Mouse (Mus musculus) gastrocnemius, postnatal 25 days (tissue): ENCODE measurements at regions not wholly inside any gene's neighbourhood (a gene's known extent, or its start where the extent isn't known, plus 50 kb on each side); places are given as distances from the start of the nearest gene placed in this dataset.

ENCODE experiments used
- DNase-seq: peaks from one replicate; pipeline ENCODE4 v3.0.0; 2022

GRCm38 (mm10) chr6:101482635-101483465 lies 105.2 kb upstream of the Pdzrn3 start:
- peak; percentile 58 for DNase-seq

GRCm38 (mm10) chr6:101473956-101474355 lies 96.3 kb upstream of the Pdzrn3 start:
- no peak for DNase-seq

GRCm38 (mm10) chr6:101473257-101473925 lies 95.7 kb upstream of the Pdzrn3 start:
- DNase-seq = peak; percentile 59

DNA sequence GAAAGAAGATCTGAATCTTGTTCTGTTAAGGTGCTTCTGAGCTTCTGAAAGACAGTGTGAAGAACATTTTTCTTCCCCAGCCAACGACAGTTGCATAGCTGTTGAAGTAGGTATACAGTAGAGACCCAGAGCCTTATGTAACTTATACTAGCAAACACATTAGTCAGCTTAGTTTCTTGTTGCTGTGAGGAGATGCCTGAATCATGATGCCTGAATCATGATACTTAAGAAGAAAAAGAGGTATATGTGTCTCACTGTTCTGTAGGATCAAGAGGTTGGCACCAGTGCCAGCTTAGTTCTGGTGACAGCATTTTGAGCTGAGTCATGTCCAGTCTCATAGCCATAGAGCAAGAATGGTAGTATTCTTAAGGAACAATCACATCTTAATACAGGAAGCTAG lies 87.2 kb upstream of the Pdzrn3 start:
- DNase-seq = no peak

- DNase-seq = no peak
Observed at GRCm38 (mm10) chr6:101463812-101464320, 86.2 kb upstream of the Pdzrn3 start.

DNA sequence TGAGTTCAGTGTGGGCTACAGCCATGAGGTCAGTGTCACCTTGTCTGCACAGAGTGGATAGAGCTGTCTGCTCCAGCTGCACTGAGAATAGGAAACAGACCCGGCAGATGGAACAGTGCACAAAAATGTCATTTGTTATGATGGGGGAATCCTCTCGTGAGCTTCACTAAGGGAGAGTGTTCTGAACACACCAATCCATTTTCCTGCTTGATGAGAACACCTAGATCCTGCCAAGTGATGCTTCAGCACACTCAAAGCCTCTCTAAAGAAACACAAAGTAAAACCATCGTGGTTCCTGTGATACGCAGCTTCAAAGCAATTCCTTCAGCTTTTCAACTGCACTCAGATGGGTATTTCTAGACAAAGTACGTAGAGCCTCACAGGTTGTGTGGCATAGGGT lies 69.0 kb upstream of the Pdzrn3 start:
- DNase-seq = no peak

GRCm38 (mm10) chr6:101446316-101446715 lies 68.6 kb upstream of the Pdzrn3 start:
- no peak for DNase-seq

GRCm38 (mm10) chr6:101432769-101433168 lies 55.1 kb upstream of the Pdzrn3 start:
- DNase-seq = no peak

DNA sequence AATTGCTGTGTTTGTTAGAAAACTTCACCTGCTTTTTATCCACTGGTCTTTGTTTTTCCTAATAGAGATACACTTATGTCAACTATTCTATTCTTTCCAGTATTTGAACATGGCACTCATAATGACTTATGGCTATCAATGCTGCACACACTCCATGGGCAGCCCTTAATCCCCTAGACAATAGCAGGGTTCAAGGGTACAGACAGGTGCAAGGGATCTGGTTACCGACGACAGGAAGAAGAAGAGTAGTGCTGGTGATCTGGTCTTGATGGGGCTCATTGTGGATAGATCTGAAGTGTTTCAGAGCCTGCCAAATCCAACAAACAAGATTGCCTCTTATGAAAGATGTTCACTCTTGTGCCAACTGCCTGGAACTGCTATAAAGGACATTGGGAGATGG lies 51.9 kb upstream of the Pdzrn3 start:
- DNase-seq = no peak
